ENCODE assay signal across 14 mouse cellular contexts in genomic region chr8:80830141-80830540, GRCm38 (mm10). TPM values are rescaled to one million over a fixed set of nuclear protein-coding genes. Genes with fewer than 3 reads are reported as not detected.
A peak's percentile ranks its signal among the peaks of the same experiment; 100 is the strongest.
DNase-seq lines count a peak whose midpoint lies in the region; ATAC-seq and TF ChIP-seq lines count a peak whose summit lies in the region.
"Had no signal": no experiment of that assay in that cellular context is flagged by ENCODE, and none has a peak within 500 bp of the region (broad histone marks: within the 10 kb centered on the region; RNA-seq: fewer than 3 reads in every experiment).

No protein-coding gene starts in this region.

- no peak overlapping the region for H3K4me3 ChIP-seq in kidney, adult 2 months (ENCODE audit: insufficient read depth, low read depth, low read length)
- H3K4me3 ChIP-seq in testis, adult 2 months (ENCODE audit: control insufficient read depth, low read depth, low read length) = peak overlapping the region; percentile 38; the same call in 1 of the 2 replicates
- H3K4me3 ChIP-seq in hindbrain, embryonic 14.5 days (replicated peaks; ENCODE audit: low read length) = no peak overlapping the region
- H3K4me3 ChIP-seq in stomach, postnatal 0 days (ENCODE audit: low read depth, low read length) = no peak overlapping the region
- H3K4me3 ChIP-seq: midbrain, embryonic 12.5 days had no signal

- no peak overlapping the region for H3K9ac ChIP-seq in hindbrain, embryonic 14.5 days
- H3K9ac ChIP-seq in stomach, postnatal 0 days (ENCODE audit: low read length) = no peak overlapping the region
- H3K9ac ChIP-seq: liver, embryonic 14.5 days; midbrain, embryonic 12.5 days had no signal

- TF ChIP-seq EP300 in stomach, postnatal 0 days (optimal IDR thresholded peaks at IDR 0.05) = no peak

- 0 out of 2 replicates have a peak overlapping the region, but pooled peaks have one; percentile 8 for H3K4me2 ChIP-seq in hindbrain, embryonic 14.5 days (replicated peaks)
- H3K4me2 ChIP-seq in stomach, postnatal 0 days (replicated peaks; ENCODE audit: low read depth) = no peak overlapping the region
- H3K4me2 ChIP-seq: midbrain, embryonic 12.5 days had no signal

- H3K9me3 ChIP-seq in hindbrain, embryonic 14.5 days (ENCODE audit: control insufficient read depth, low read length) = no peaks in the 10 kb centered on the region
- H3K9me3 ChIP-seq in stomach, postnatal 0 days (ENCODE audit: control insufficient read depth, low read length) = no peaks in the 10 kb centered on the region
- H3K9me3 ChIP-seq: G1E; midbrain, embryonic 12.5 days had no signal

- H3K27me3 ChIP-seq in kidney, adult 2 months (replicated peaks; ENCODE audit: control insufficient read depth, insufficient read depth, low read length) = no peaks in the 10 kb centered on the region
- no peaks in the 10 kb centered on the region for H3K27me3 ChIP-seq in testis, adult 2 months (ENCODE audit: control insufficient read depth, insufficient read depth, low read length)
- H3K27me3 ChIP-seq in hindbrain, embryonic 14.5 days (ENCODE audit: control insufficient read depth, insufficient read depth, low read length) = no peaks in the 10 kb centered on the region
- no peaks in the 10 kb centered on the region for H3K27me3 ChIP-seq in stomach, postnatal 0 days (ENCODE audit: control insufficient read depth, insufficient read depth, low read length)
- H3K27me3 ChIP-seq: midbrain, embryonic 12.5 days had no signal

- intact Hi-C loops in left cerebral cortex, postnatal 14 days (cut with DNase I) = no loop called here

- WGBS in kidney, adult 2 months = 36% methylated on average over 7 of the region's 7 CpGs
- 47% methylated on average over 7 of the region's 7 CpGs for WGBS in hindbrain, embryonic 14.5 days
- 52% methylated on average over 7 of the region's 7 CpGs for WGBS in stomach, postnatal 0 days

- H3K4me1 ChIP-seq in kidney, adult 2 months (ENCODE audit: control insufficient read depth, insufficient read depth, low read length) = peaks cover 48% of the 10 kb centered on the region
- no peaks in the 10 kb centered on the region for H3K4me1 ChIP-seq in testis, adult 2 months (ENCODE audit: control insufficient read depth, insufficient read depth, low read length)
- H3K4me1 ChIP-seq in hindbrain, embryonic 14.5 days (replicated peaks; ENCODE audit: control insufficient read depth, insufficient read depth, low read length) = peaks cover 15% of the 10 kb centered on the region; the same call in 1 of the 2 replicates
- H3K4me1 ChIP-seq in stomach, postnatal 0 days (replicated peaks; ENCODE audit: control insufficient read depth, insufficient read depth) = peaks cover 6% of the 10 kb centered on the region; the same call in 1 of the 2 replicates

- no peaks in the 10 kb centered on the region for H3K36me3 ChIP-seq in kidney, adult 2 months (ENCODE audit: control insufficient read depth, insufficient read depth, low read length)
- H3K36me3 ChIP-seq in testis, adult 2 months (ENCODE audit: control insufficient read depth, insufficient read depth, low read length) = no peaks in the 10 kb centered on the region
- no peaks in the 10 kb centered on the region for H3K36me3 ChIP-seq in hindbrain, embryonic 14.5 days (replicated peaks; ENCODE audit: control insufficient read depth, insufficient read depth)
- no peaks in the 10 kb centered on the region for H3K36me3 ChIP-seq in stomach, postnatal 0 days (ENCODE audit: control insufficient read depth, insufficient read depth, low read length)
- H3K36me3 ChIP-seq: G1E; midbrain, embryonic 12.5 days had no signal

- 0 out of 2 replicates have a peak overlapping the region, but pooled peaks have one; percentile 17 for H3K27ac ChIP-seq in kidney, adult 2 months (ENCODE audit: insufficient read depth, low read depth, low read length)
- H3K27ac ChIP-seq in testis, adult 2 months (ENCODE audit: control insufficient read depth, insufficient read depth, low read depth, low read length) = no peak overlapping the region; the same call in 1 of the 2 replicates
- peak overlapping the region; percentile 40 for H3K27ac ChIP-seq in hindbrain, embryonic 14.5 days
- peak overlapping the region; percentile 56; the same call in 1 of the 2 replicates for H3K27ac ChIP-seq in stomach, postnatal 0 days (replicated peaks)
- H3K27ac ChIP-seq: liver, embryonic 14.5 days; midbrain, embryonic 12.5 days had no signal

- no peak for TF ChIP-seq CTCF in kidney, adult 2 months (conservative IDR thresholded peaks at IDR 0.05; ENCODE audit: insufficient read depth, insufficient read length, low read depth, low read length)
- no peak for TF ChIP-seq CTCF in testis, adult 2 months (IDR thresholded peaks at IDR 0.05; ENCODE audit: control insufficient read depth, insufficient read depth, insufficient replicate concordance, low read depth, low read length)
- TF ChIP-seq CTCF in stomach, postnatal 0 days (IDR thresholded peaks at IDR 0.05; ENCODE audit: low read depth) = no peak

- no peak for TF ChIP-seq POLR2A in kidney, adult 2 months (IDR thresholded peaks at IDR 0.05; ENCODE audit: low read depth, low read length)
- no peak for TF ChIP-seq POLR2A in testis, adult 2 months (IDR thresholded peaks at IDR 0.05; ENCODE audit: control insufficient read depth, low read depth, low read length)

- no peak for ATAC-seq in hindbrain, embryonic 14.5 days (ENCODE audit: low FRiP score)
- ATAC-seq in stomach, postnatal 0 days (ENCODE audit: low FRiP score, low TSS enrichment) = no peak
- ATAC-seq: inflammation-experienced regulatory T-cells, adult 6 months had no signal

- DNase-seq in kidney, adult 2 months = no peak
- DNase-seq in kidney, postnatal 14 days = no peak
- DNase-seq in testis, postnatal 10 days (ENCODE audit: low spot score) = no peak
- no peak for DNase-seq in hindbrain, embryonic 14.5 days (ENCODE audit: low spot score)
- no peak for DNase-seq in stomach, postnatal 0 days (ENCODE audit: low spot score)
- no peak for DNase-seq in left cerebral cortex, postnatal 14 days (ENCODE audit: low spot score in 2 of 2)
- DNase-seq in right cerebral cortex, postnatal 14 days = no peak
- DNase-seq: cerebellum, adult 9-10 months; right cerebral cortex, adult 18-20 months had no signal

RNA-seq across cellular contexts. Expression of gene Gab1, which starts 50.2 kb away (rescaled TPM):
- polyA plus RNA-seq in kidney, adult 2 months (2012; rRNA removed) = 24.6 and 27.8 TPM in 2 replicates
- polyA plus RNA-seq in testis, adult 2 months (2012; rRNA removed) = 9.8 and 11.3 TPM in 2 replicates
- 16.3 and 16.6 TPM in 2 replicates for polyA plus RNA-seq in hindbrain, embryonic 14.5 days (2014; fragmentation: Nextera tagmentation; extraction: Ambion mirVana)
- 7.3 and 8.3 TPM in 2 replicates for polyA plus RNA-seq in stomach, postnatal 0 days (2015; fragmentation: Nextera tagmentation; extraction: Ambion mirVana)
- 10 to 100 TPM; 12.3 to 14.9 TPM for total RNA-seq in left cerebral cortex, postnatal 14 days (2021)
- polyA plus RNA-seq: inflammation-experienced regulatory T-cells, adult 6 months had no signal
